Mouse (Mus musculus) urinary bladder, adult 2 months (tissue): ENCODE measurements around the gene Gm45837. TPM values are rescaled to one million over a fixed set of nuclear protein-coding genes. Genes with fewer than 3 reads are reported as not detected.

Source experiments
- DNase-seq: peaks from one replicate; pipeline ENCODE4 v3.0.0; 2022; ENCODE audit warnings: low spot score
- polyA plus RNA-seq: library from polyadenylated mRNA; depleted of rRNA; stranded (reverse); fragments of >200 nt; gene quantifications from 2 replicates; pipeline ENCODE4 v1.2.3, GENCODE M21; 2012

Gene Gm45837
- polyA plus RNA-seq, 1 experiment = not detected

DNA sequence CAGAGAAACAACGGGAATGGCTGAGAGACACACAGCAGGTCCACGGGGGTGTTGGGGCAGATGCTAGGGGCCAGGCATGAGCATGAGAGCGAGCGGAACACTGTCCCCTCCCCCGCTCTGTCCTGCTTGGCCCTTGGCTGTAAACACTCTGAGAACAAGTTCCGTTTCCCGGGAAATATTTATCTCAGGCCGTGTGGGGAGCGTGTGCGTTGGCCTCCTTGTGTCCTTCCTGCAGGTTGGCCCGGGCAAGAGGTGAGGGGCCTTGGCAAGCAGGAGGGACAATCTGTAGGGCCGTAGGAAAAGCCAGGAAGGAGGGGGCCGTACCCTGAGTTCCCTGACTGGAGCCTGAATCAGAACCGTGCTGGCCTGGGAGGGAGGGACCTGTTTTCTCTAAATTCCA is 54.7 kb downstream of the Gm45837 start:
- DNase-seq = no peak

GRCm38 (mm10) chr7:101465850-101466580 is 55.3 kb downstream of the Gm45837 start:
- DNase-seq = no peak

- DNase-seq = no peak
Measured at GRCm38 (mm10) chr7:101466581-101467081, 55.9 kb downstream of the Gm45837 start.

GRCm38 (mm10) chr7:101471423-101471822 is 60.7 kb downstream of the Gm45837 start:
- DNase-seq = no peak

GRCm38 (mm10) chr7:101471968-101472480 is 61.3 kb downstream of the Gm45837 start:
- no peak for DNase-seq

DNA sequence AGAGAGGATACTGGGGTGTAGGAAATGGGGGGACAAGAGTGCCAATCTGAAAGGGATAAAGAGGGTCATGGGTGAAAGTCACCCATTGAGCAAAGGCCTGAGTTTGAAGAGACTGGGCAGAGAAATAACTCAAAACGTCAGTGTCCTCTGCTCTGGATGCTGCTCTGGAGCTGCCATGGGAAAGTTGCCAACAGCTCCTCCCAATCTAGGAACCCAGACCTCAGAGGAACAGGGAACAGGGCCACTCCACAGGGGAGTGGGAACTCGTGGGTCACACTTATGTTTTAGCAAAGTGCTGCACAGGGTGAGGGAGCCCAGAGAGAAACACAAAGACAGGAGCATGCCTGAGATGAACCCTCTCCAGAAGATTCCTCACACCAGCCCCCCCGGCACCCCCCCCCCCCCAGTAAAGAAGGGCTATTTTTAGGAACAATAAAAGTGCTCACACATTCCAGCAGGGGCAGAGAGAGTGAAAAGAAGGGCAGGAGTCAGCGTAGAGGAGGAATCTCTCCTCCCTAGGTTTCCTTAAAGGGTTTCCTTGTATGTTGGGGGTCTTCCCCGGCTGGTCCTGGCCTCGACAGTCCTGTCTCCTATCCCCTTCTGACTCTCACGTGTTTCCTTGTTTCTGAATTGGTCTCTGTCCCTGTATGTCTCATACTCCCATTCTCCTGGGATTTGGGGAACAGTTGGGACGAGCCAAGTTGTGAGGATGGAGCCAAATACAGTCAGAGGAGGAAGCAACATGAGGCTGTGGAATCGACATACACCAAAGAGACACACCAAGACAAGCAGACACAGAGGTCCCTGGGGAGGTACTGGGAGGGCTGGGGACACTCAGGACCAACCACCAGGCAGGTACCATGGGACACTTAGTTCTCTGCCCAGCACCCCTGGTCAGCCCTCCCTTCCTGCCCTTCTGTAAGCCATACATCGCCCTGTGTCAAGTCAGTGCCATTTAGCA is 62.2 kb downstream of the Gm45837 start:
- DNase-seq = no peak

DNA sequence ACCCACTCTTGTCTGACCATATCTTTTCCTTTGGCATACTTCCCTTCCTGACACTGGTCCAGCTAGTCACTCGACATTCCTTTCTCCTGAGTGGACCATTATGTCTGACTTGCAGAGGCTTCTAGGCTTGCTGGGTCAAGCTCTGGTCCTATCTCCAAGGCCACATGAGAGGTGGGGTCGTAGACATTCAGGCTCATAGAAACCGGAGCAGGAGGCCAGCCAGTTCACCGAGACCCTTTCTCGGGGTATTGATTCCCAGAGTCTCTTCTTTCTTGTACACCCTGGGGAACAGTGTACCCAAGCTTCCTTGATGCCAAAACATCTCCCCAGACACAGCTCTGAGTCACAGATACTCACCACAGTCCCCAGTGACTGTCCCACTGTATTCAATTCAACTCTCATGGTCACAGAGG is 63.7 kb downstream of the Gm45837 start:
- no peak for DNase-seq

DNA sequence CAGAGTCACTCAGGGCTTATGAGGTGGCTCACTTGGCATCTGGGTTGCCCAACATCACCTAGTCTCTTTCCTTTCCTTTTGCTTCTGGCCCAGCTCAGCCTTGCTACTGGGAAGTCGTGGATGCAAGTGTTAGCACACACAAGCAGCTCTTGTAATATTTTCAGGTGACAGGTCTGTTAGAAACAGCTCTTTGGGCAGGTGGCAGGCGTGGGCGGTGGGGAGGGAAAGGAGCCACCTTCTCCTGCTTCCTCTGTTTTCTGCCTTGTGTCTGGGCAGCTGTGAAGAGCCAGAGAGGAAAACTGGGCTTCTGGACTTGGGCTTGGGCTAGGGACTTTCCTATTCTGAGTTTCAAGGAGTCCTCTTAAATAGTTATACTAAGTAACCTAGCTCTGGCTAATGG is 65.3 kb downstream of the Gm45837 start:
- DNase-seq = no peak

DNA sequence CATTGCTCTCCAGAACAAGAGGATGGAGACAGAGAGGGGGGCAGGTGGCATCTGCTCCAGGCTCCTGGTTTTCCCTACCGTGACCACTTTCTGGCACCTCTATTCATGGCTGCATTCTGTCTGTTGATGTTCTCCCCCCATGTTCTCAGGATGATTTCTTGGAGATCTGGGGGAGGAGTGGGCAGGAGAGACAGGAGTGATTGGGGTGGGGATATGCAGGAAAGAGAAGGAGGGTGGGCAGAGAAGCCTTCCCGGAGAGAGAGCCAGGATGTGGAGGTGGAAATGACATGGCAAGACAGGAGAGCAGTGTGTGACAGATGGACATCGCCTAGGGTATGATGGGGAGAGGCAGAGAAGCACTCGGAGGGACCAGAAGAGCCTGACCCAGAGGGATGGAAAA is 65.8 kb downstream of the Gm45837 start:
- DNase-seq = no peak

- DNase-seq = no peak
Measured at GRCm38 (mm10) chr7:101477200-101477599, 66.5 kb downstream of the Gm45837 start.

DNA sequence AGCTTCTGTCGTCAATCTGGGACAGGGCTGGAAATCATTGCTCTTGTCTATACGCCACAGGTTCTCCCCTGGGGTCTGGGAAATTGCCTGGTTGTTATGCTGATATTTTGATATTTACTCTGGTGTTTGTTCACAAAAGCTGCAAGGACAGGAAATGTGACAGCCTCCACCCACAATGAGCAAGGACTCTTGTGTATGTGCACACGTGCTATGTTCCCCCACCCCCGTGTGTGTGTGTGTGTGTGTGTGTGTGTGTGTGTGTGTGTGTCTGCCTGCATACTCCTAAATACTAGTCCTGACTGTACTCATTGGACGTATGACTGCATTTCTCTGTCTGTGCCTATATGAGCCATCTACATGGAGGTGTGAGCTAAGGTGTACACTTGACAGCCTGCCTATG is 67.4 kb downstream of the Gm45837 start:
- DNase-seq = no peak

DNA sequence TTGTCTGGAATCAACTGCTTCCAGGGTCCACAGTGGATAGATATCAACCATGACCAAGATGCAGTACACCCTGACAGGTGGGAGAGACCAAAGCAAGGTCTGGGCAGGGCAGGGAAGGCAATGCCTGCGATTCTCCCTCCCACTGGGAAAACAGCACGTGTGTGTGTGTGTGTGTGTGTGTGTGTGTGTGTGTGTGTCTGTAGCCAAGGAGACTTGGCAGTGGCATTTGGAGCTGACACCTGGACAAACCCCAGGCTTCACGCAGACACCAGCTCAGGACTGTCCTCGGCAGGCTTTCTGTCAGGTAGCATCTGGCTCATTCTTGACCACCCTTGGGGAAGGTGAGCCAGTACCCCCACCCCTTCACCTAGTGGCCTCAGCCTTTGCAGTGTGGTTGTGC is 69.2 kb downstream of the Gm45837 start:
- no peak for DNase-seq

DNA sequence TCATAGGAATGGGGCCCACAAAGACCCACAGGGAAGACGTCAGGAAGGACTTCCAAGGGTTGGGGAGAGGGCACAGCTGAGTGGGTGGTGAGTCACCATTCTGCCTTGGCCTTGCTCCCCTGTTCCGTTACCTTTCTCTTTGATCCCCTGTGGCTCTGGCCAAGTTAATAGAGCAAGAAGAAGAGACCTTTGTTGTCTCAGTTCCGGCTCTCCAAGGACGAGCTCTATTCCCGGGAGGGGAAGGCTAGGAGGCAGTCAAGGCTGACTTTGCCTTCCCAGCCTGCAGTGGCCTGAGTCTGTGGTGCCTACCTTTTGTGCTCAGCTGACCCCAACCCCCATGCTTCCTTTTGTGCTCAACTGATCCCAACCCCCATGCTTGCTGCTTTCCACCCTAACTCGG is 70.0 kb downstream of the Gm45837 start:
- DNase-seq = no peak

DNA sequence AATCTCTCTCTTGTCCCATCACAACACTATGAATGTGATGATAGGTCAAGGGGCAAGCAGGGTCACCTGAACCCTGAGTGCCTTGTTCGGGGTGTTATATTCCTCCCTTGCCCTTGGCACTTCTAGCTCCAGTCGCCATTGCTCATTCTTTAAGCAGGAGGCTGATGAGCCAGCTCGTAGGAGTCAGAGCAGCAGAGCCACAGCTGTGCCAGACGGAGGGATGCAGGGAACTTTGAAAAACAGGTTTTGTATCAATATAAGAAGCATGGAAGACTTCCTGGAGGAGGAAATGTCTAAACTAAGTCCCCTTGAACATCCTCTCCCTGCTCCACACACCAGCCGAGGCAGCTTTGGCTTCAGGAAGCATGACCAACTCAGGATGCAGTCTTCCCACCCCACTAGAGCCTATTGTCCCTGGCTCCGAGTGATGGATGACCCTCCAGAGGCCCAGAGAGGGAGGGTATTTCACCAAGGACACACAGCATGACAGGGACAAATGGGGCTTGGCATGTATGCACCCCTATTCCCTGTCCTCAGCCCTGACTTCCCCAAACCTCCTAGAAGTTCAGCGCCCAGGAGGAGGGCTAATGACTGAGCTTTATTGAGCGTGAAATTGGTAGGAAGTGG is 71.3 kb downstream of the Gm45837 start:
- DNase-seq = no peak

DNA sequence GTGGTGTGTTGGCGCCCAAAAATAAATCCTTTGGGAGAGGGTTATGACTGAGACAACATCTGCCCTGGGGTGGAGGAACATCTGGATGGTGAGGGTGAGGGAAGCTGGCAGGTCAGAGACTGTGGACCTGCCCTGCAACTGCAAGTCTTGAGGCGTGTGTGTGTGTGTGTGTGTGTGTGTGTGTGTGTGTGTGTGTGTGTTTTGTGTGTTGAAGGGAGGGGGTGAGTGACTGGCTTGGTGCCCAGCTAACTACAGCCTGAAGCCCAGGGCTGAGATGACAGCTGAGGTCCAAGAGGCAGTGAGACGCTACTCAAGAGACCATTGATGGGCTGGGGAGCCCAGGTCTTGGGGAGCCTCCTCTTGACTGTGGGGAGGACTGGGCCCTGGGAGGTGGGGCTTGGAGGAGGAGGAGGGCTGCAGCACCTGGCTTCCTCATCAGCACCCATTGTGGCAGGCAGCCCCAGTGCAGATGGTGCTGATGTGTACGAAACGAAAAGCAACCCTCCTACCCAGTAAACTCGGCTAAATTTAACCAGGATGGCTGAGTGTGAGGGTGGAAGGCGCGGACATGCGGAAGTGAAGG is 71.9 kb downstream of the Gm45837 start:
- DNase-seq = no peak

DNA sequence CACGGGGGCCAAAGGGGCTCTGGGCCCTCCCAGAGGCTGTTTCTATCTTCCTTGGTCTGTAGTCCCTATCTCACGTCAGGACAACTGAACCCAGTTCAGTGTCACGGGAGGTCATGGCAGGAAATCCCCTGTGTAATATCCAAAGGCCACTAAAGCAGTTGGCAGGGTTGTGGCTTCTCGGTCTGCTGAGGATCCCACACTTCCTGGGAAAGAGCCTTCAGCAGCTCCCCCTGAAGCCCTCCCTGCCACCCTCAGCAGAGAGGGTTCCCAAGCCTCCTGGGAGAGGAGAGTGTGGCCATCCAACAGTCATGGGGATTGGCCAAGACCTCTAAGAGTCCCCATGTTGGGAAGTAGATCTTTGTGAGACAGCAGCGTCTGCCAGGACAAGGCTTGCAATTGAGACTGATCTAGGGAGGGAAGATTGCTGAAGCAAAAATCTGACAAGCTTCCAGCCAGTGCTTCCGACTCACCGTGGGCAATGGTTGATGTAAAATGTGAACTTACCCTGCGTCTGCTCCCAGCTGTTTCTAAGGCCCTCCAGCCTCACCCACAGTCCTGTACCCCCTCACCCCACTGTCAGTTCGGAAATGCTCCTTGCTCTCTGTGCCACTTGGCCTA is 72.9 kb downstream of the Gm45837 start:
- DNase-seq = no peak

GRCm38 (mm10) chr7:101487102-101487501 is 76.4 kb downstream of the Gm45837 start:
- DNase-seq = no peak

DNA sequence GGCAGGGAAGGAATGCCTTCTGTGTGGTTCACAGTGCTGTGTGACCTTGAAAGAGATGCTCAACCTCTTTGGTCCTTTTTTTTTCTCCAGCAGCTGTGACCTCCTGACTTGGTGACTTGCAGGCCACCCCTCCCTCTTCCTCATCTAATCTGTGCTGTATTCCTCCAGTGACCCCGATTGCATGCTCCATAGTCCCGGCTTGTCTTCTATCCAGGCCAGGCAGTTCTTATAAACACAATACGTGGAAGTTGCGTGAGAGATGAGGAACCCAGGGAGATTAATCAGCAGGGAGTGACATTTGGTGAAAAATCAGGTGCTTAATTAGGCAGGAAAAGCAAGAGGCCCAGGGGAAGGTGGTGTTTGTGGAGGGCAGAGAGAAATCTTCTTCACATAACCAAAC is 80.3 kb downstream of the Gm45837 start:
- DNase-seq = no peak

GRCm38 (mm10) chr7:101498385-101498784 is 87.7 kb downstream of the Gm45837 start:
- DNase-seq = no peak

- no peak for DNase-seq
Measured at GRCm38 (mm10) chr7:101499251-101499650, 88.6 kb downstream of the Gm45837 start.

DNA sequence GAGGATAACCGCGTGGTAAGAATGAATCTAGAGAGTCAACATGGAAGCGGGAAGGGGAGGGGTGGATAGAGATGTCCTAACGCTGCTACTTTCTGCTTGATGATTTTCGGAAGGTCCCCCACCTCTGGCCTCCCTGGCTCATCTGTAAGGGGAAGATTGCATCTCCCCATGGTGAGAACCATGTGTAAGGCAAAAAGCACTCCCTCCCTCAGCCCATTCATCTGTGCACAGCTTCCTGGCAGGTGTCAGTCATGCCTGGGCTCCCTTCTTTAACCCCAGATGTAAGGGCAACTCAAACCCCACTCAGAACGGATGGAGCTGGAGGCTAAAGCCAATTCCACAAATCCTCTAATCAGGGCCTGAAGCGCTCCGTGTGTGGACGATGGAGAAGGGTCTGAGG is 89.0 kb downstream of the Gm45837 start:
- DNase-seq = no peak
